Mouse (Mus musculus) spleen, adult 2 months (tissue): Measurements from ENCODE around the gene Gm13030.

Source experiments
- CTCF ChIP-seq: fragments of 200-500 bp; IDR thresholded peaks from 2 replicates; pipeline ENCODE4 v1.5.1; 2011; ENCODE audit warnings: mild to moderate bottlenecking, inconsistent platforms; ENCODE audit not compliant: insufficient read depth, insufficient read length, insufficient replicate concordance; ENCODE audit errors: extremely low read depth
- POLR2A ChIP-seq: fragments of 200-500 bp; IDR thresholded peaks from 2 replicates; pipeline ENCODE4 v1.6.1; 2011; ENCODE audit warnings: low read depth, low read length, inconsistent platforms

GRCm38 (mm10) chr4:138839806-138840205 is 34.0 kb downstream of the Gm13030 start:
- TF ChIP-seq CTCF (no peak), POLR2A (no peak)
